Mouse (Mus musculus): ENCODE data around the gene Trim47. TPM values are rescaled to one million over a fixed set of nuclear protein-coding genes. Genes with fewer than 3 reads are reported as not detected.

Trim47 gene
- polyA plus RNA-seq, 1 experiment from 2014 or later = 4.0 TPM

DNA sequence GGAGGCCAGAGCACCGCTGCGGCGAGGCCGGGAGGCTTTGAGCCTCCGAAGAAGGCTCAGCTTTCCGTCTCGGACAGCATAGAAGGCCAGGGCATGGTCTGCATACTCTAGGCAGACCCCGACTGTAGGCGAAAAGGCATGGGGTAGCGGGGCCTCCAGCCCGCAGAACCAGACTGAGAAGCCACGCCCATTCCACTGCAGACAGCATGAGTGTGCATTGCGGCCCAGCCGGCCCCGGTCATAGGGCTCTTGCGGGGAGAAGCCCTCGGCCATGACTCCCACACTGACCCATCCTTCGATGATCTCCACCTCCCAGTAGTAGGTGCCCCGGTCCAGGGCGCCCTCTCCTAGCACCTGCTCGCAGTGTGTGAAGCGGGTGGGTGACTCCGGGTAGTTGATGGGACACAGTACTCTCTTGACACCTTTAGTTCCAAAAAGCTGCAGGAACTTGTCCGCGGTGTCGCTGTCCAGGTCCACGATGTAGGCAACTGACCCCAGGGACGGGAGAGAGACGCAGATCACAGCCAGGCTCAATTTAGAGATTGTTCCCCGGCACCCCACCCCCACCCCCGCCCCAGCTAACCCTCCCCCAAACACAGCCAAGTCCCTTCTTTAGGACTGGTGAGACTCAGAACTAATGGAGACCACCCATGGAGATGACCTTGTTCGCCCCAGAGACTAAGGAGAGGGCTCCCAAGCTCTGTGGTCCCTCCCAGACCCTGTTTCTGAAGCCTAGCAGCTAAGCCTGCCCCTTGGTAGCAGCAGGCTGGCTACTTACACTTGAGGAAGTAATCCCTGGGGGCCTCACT is 20.7 kb downstream of the Trim47 start:
- peaks cover 12% of the 10 kb centered on the region for H3K4me1 ChIP-seq (ENCODE audit: control insufficient read depth, insufficient read depth, low read length)
- H3K4me2 ChIP-seq (ENCODE audit: low read length) = no peak overlapping the region
- 31% methylated on average over 32 of the region's 32 CpGs for WGBS
- H3K9ac ChIP-seq (ENCODE audit: low read length) = no peak overlapping the region
- H3K9me3 ChIP-seq (replicated peaks; ENCODE audit: control insufficient read depth, low read length) = no peaks in the 10 kb centered on the region
- DNase-seq (ENCODE audit: low spot score) = no peak
- H3K27ac ChIP-seq (ENCODE audit: low read depth, low read length) = no peak overlapping the region
- no peak for ATAC-seq
- H3K36me3 ChIP-seq (ENCODE audit: control insufficient read depth, insufficient read depth, low read length) = no peaks in the 10 kb centered on the region
- no peak overlapping the region for H3K4me3 ChIP-seq (ENCODE audit: low read depth, low read length)
- H3K27me3 ChIP-seq (replicated peaks; ENCODE audit: control insufficient read depth, insufficient read depth, low read length) = peaks cover 54% of the 10 kb centered on the region

DNA sequence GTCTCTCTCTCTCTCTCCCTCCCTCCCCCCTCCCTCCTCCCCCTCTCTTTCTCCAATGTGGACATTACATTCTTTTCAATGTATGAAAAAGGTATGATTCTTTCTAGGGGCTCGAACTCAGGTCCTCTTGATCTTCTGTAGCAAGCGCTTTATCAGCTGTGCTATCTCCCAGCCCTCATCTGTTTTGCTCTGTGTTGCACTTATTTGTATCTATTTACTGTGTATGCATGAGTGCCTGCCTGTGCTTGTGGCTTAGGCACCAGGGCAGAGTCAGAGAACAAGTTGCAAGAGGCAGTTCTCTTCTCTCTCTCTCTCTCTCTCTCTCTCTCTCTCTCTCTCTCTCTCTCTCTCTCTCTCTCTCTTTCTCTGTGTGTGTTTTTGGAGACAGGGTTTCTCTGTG is 21.9 kb downstream of the Trim47 start:
- peaks cover 12% of the 10 kb centered on the region for H3K4me1 ChIP-seq (ENCODE audit: control insufficient read depth, insufficient read depth, low read length)
- H3K9ac ChIP-seq (ENCODE audit: low read length) = no peak overlapping the region
- H3K9me3 ChIP-seq (replicated peaks; ENCODE audit: control insufficient read depth, low read length) = no peaks in the 10 kb centered on the region
- H3K4me3 ChIP-seq (ENCODE audit: low read depth, low read length) = no peak overlapping the region
- peaks cover 42% of the 10 kb centered on the region for H3K27me3 ChIP-seq (replicated peaks; ENCODE audit: control insufficient read depth, insufficient read depth, low read length)
- no peak for DNase-seq (ENCODE audit: low spot score)
- no peaks in the 10 kb centered on the region for H3K36me3 ChIP-seq (ENCODE audit: control insufficient read depth, insufficient read depth, low read length)
- no peak for ATAC-seq
- no peak overlapping the region for H3K27ac ChIP-seq (ENCODE audit: low read depth, low read length)
- 95% methylated on average over 2 of the region's 2 CpGs for WGBS
- no peak overlapping the region for H3K4me2 ChIP-seq (ENCODE audit: low read length)

DNA sequence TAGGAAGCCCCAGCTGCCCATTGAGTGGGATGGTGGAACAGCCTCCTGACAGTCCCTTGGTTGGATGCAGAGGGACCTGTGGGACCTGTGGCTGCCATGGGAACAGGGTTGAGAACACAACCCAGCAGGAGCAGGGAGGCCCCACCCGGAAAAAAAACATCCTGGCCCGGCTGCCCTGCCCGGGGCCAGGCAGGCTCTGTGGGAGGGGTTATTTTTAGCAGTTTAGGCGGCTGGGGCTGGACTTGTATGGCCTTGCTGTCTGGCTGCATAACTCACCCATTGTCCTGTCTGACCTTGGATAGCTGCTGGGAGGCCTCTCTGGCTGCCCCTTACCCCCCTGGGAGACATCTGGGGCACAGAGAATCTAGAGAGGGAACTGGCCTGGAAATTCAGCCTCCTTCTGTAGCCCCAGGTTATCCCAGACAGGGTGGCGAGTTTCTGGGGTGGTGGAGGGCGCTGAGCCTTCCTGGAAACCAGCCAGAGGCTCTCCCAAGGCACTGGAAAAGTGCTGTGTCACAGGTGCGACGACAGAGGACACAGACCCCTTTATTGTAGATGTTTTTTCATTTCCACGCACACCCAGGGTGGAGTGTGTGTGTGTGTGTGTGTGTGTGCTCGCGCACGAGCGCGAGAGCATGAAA is 22.9 kb downstream of the Trim47 start:
- Histone ChIP-seq H3K4me1 (ENCODE audit: control insufficient read depth, insufficient read depth, low read length) (peaks cover 10% of the 10 kb centered on the region; the same call in 1 of the 2 replicates), H3K4me3 (ENCODE audit: low read depth, low read length) (no peak overlapping the region), H3K36me3 (ENCODE audit: control insufficient read depth, insufficient read depth, low read length) (no peaks in the 10 kb centered on the region), H3K4me2 (ENCODE audit: low read length) (no peak overlapping the region), H3K9ac (ENCODE audit: low read length) (no peak overlapping the region), H3K27ac (ENCODE audit: low read depth, low read length) (no peak overlapping the region; the same call in 1 of the 2 replicates), H3K27me3 (replicated peaks; ENCODE audit: control insufficient read depth, insufficient read depth, low read length) (peaks cover 33% of the 10 kb centered on the region), H3K9me3 (replicated peaks; ENCODE audit: control insufficient read depth, low read length) (no peaks in the 10 kb centered on the region)
- DNase-seq (ENCODE audit: low spot score) = no peak
- ATAC-seq = no peak
- WGBS = 43% methylated on average over 14 of the region's 14 CpGs

DNA sequence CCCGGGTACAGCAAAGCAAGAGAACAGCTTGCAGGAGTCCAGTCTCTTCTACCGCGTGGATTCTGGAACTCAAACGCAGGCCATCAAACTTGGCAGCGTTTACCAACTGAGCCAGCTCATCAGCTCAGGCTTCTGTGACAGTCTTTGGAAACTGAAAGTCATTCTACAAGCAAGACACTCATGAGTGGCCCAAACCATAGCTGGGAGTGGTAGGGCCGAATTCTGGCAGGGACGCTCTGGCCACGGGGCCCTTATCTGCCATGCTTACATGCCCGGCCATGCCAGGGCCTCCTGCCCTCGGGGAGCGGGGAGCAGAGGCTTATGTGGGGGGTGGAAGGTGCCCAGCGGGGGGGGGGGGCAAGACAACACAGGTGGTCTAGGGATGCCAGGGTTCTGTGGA is 23.4 kb downstream of the Trim47 start:
- H3K4me1 ChIP-seq (ENCODE audit: control insufficient read depth, insufficient read depth, low read length) = peaks cover 10% of the 10 kb centered on the region; the same call in 1 of the 2 replicates
- no peaks in the 10 kb centered on the region for H3K9me3 ChIP-seq (replicated peaks; ENCODE audit: control insufficient read depth, low read length)
- ATAC-seq (no peak), DNase-seq (ENCODE audit: low spot score) (no peak)
- H3K4me3 ChIP-seq (ENCODE audit: low read depth, low read length) = no peak overlapping the region
- no peak overlapping the region for H3K9ac ChIP-seq (ENCODE audit: low read length)
- H3K27me3 ChIP-seq (replicated peaks; ENCODE audit: control insufficient read depth, insufficient read depth, low read length) = peaks cover 28% of the 10 kb centered on the region
- H3K27ac ChIP-seq (ENCODE audit: low read depth, low read length) = no peak overlapping the region
- 81% methylated on average over 12 of the region's 12 CpGs for WGBS
- no peak overlapping the region for H3K4me2 ChIP-seq (ENCODE audit: low read length)
- no peaks in the 10 kb centered on the region for H3K36me3 ChIP-seq (ENCODE audit: control insufficient read depth, insufficient read depth, low read length)

DNA sequence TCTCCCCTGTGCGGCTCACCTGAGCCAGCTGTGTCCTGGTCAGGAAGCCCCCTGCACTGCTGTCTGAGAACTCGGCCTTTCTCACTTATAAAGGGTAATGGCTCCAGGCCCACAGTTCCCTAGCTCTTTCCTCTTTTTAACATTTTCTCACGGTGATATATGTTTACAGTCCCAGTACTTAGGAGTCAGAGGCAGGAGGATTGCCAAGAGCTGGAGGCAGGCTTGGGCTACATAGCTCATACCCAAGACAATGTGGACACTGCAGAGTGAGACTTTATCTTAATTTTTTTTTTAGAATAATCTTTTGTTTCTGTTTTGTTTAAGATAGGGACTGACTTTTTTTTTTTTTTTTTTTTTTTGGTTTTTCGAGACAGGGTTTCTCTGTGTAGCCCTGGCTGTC is 24.5 kb downstream of the Trim47 start:
- Histone ChIP-seq H3K4me2 (ENCODE audit: low read length) (peak overlapping the region; percentile 23; the same call in 1 of the 2 replicates), H3K4me3 (ENCODE audit: low read depth, low read length) (no peak overlapping the region), H3K27me3 (replicated peaks; ENCODE audit: control insufficient read depth, insufficient read depth, low read length) (peaks cover 16% of the 10 kb centered on the region), H3K9me3 (replicated peaks; ENCODE audit: control insufficient read depth, low read length) (no peaks in the 10 kb centered on the region), H3K4me1 (ENCODE audit: control insufficient read depth, insufficient read depth, low read length) (peaks cover 10% of the 10 kb centered on the region; the same call in 1 of the 2 replicates), H3K36me3 (ENCODE audit: control insufficient read depth, insufficient read depth, low read length) (no peaks in the 10 kb centered on the region), H3K27ac (ENCODE audit: low read depth, low read length) (peak overlapping the region; percentile 45), H3K9ac (ENCODE audit: low read length) (no peak overlapping the region; the same call in 1 of the 2 replicates)
- WGBS = 42% methylated on average over 3 of the region's 4 CpGs
- ATAC-seq (peak; percentile 18; the same call in 1 of the 2 replicates), DNase-seq (ENCODE audit: low spot score) (peak; percentile 56)

DNA sequence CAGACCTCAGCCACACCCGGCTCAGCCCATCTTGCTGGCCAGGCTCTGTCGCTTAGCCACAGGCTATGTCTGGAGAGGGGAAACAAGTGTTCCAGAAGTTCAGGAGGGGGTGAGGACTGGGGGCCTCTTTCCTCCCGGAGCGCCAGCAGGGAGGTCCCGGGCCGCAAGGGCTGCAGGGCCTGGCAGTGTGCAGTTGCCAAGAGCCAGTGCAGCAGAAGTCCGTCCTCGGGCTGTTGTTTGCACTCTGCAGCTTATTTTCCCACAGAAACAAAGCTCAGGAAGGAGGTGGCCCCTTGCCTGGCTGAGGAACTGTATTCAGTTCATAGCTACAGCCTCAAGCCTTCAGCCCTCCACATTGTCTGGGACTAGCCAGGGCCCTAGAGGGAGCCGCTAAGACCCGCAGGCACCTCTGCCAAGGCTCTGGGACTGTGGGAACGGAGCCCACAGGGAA is 25.1 kb downstream of the Trim47 start:
- ATAC-seq (peak; percentile 80), DNase-seq (ENCODE audit: low spot score) (peak; percentile 83)
- Histone ChIP-seq H3K4me3 (ENCODE audit: low read depth, low read length) (no peak overlapping the region), H3K36me3 (ENCODE audit: control insufficient read depth, insufficient read depth, low read length) (no peaks in the 10 kb centered on the region), H3K9me3 (replicated peaks; ENCODE audit: control insufficient read depth, low read length) (no peaks in the 10 kb centered on the region), H3K4me1 (ENCODE audit: control insufficient read depth, insufficient read depth, low read length) (peaks cover 10% of the 10 kb centered on the region; the same call in 1 of the 2 replicates), H3K4me2 (ENCODE audit: low read length) (peak overlapping the region; percentile 23; the same call in 1 of the 2 replicates), H3K27ac (ENCODE audit: low read depth, low read length) (peak overlapping the region; percentile 45), H3K27me3 (replicated peaks; ENCODE audit: control insufficient read depth, insufficient read depth, low read length) (peaks cover 11% of the 10 kb centered on the region), H3K9ac (ENCODE audit: low read length) (no peak overlapping the region)
- under 1% methylated on average over 11 of the region's 11 CpGs for WGBS

DNA sequence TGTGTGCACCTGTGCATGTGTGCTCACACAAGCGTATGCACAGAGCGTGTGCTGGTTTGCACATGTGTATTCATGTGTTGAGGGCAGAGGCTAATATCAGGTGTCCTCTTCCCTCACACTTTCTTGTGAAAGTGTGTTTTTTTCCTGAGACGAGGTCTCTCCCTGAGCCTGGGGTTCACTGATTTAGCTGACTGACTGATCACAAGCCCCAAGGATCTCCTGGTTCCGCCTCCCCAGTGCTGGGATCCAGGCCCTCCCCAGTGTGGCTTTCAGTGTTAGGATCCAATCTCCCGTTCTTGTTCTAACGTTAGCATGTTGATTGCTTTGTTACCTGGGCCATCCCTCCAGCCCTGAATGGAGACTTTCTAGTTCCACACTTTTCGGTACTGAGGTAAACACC is 26.2 kb downstream of the Trim47 start:
- 0 out of 2 replicates have a peak, but pooled peaks cover 4% of the 10 kb centered on the region for H3K9me3 ChIP-seq (replicated peaks; ENCODE audit: control insufficient read depth, low read length)
- no peaks in the 10 kb centered on the region for H3K36me3 ChIP-seq (ENCODE audit: control insufficient read depth, insufficient read depth, low read length)
- WGBS = 84% methylated on average over 7 of the region's 7 CpGs
- H3K27me3 ChIP-seq (replicated peaks; ENCODE audit: control insufficient read depth, insufficient read depth, low read length) = 0 out of 2 replicates have a peak, but pooled peaks cover 3% of the 10 kb centered on the region
- H3K4me3 ChIP-seq (ENCODE audit: low read depth, low read length) = no peak overlapping the region
- H3K4me1 ChIP-seq (ENCODE audit: control insufficient read depth, insufficient read depth, low read length) = peaks cover 10% of the 10 kb centered on the region; the same call in 1 of the 2 replicates
- DNase-seq (ENCODE audit: low spot score) = no peak
- H3K9ac ChIP-seq (ENCODE audit: low read length) = no peak overlapping the region
- H3K4me2 ChIP-seq (ENCODE audit: low read length) = no peak overlapping the region
- no peak for ATAC-seq
- H3K27ac ChIP-seq (ENCODE audit: low read depth, low read length) = no peak overlapping the region

DNA sequence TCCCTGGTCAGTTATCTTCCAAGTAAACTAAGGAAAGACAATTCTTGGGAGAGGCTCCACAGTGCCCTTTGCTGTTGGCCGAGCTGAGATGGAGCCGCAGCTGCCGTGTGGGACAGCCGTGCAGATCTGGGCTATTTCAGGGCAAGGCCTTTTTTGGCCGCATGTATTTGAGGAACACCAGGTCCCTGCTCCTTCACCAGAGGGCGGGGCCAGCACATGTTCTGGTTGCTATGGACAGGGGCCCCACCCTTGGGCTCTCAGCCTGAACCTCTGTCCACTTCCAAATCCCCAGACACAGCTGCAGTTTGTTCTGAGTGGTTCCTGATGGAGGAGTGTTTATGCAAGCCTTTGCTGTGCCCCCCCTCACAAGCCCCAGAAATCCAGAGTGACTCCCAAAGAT is 26.6 kb downstream of the Trim47 start:
- Histone ChIP-seq H3K36me3 (ENCODE audit: control insufficient read depth, insufficient read depth, low read length) (no peaks in the 10 kb centered on the region), H3K4me1 (ENCODE audit: control insufficient read depth, insufficient read depth, low read length) (peaks cover 10% of the 10 kb centered on the region; the same call in 1 of the 2 replicates), H3K4me2 (ENCODE audit: low read length) (no peak overlapping the region), H3K4me3 (ENCODE audit: low read depth, low read length) (no peak overlapping the region), H3K9me3 (replicated peaks; ENCODE audit: control insufficient read depth, low read length) (0 out of 2 replicates have a peak, but pooled peaks cover 4% of the 10 kb centered on the region), H3K27ac (ENCODE audit: low read depth, low read length) (no peak overlapping the region), H3K9ac (ENCODE audit: low read length) (no peak overlapping the region), H3K27me3 (replicated peaks; ENCODE audit: control insufficient read depth, insufficient read depth, low read length) (no peaks in the 10 kb centered on the region)
- no peak for ATAC-seq
- DNase-seq (ENCODE audit: low spot score) = no peak
- WGBS = 76% methylated on average over 6 of the region's 6 CpGs
